Mouse (Mus musculus): ENCODE data around the gene Rap1gap.

Rap1gap gene

DNA sequence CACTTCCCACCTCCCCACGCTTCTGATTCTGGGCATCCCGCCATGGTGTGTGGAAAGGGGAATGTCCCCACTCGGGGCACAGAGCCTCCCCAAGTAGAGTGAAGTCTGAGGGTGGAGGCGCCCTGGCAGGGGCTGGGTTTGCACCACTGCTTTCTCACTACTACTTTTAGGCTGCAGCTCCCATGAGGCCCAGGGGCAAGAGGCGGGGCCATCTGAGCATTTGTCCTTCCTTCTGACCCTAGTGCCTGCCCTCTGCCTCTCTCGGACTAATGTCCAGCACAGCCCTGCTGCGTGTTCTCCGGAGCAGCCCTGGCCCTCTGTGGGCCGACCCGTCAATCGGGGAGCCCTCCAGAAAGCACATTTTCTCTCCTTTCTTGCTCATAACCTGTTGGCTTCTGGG is 59.7 kb downstream of the Rap1gap start:
- DNase-seq: peak; percentile 80

DNA sequence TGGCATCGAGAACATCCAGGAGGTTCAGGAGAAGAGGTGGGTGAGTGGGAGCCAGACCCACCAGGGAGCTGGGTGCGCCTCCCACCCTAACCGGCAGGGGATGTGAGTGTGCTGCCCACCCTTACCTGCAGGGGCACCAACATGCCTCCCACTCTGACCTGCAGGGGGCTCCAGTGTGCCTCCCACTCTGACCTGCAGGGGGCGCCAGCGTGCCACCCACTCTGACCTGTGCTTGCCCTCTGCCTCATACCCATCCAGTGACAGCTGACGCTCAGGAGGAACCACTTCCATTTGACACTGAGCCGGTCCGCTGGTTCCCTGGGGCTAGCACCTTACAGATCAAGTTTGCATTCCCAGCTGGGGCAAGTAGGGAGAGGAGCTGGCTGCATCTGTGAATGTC is 60.2 kb downstream of the Rap1gap start:
- peak; percentile 77 for DNase-seq

DNA sequence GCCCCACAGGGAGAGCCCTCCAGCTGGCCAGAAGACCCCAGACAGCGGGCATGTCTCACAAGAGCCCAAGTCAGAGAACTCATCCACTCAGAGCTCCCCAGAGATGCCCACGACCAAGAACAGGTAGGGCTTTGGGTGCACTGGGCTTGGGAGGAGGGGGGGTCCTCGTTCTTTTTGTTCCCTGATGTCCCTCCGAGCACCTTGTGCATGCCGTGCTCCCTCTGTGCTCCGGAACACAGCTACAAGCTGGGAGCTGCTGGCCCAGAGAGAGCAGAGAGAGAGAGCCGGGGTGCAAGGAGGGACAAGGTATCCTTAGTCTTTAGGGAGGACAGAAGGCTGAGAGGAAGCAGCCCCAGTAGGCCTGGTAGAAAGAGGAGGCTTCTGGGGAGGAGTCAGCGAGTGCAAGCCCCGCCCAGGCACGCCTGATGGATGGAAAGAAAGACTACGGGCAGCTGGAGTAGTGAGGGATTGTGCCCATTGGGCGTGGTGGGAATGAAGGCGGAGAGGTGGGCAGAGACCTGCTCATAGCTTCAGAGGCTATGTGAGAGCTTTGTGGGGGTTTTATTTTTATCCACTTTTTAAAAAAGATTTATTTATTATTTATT is 61.1 kb downstream of the Rap1gap start:
- no peak for DNase-seq

DNA sequence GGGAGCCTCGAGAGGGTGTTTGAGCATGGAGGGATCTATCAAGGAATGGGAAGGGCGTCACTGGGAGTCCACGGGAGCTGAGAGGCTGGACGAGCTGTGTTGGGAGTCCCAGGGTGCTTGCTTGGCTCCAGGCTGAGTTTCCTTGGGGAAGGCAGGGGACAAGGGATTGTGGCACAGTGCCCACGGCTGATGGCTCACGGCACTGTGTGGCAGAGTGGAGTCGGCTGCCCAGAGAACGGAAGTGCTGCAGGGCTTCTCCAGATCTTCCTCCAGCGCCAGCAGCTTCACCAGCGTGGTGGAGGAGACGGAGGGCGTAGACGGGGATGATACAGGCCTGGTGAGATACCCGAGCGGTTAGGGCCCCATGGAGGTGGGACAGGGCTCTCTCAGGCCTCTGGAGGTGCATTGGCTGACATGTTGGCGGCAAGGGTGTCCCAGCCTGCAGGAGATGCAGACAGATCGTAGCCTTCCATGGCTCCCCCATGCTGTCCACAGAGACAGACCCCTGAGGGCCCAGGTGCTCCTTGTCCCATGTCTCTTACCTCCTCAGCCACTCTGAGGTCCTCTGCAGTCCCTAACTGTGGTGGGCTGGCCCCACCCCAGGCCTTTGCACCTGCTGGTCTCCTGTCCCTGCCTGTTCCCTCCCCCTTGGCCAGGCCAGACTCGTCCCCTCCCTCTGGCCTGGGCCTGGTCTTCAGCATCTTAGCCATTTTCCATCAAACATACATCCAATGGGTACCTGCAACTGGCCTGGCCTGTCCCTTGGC is 62.4 kb downstream of the Rap1gap start:
- no peak for DNase-seq

GRCm38 (mm10) chr4:137727506-137728187 is 63.1 kb downstream of the Rap1gap start:
- peak; percentile 50 for DNase-seq

DNA sequence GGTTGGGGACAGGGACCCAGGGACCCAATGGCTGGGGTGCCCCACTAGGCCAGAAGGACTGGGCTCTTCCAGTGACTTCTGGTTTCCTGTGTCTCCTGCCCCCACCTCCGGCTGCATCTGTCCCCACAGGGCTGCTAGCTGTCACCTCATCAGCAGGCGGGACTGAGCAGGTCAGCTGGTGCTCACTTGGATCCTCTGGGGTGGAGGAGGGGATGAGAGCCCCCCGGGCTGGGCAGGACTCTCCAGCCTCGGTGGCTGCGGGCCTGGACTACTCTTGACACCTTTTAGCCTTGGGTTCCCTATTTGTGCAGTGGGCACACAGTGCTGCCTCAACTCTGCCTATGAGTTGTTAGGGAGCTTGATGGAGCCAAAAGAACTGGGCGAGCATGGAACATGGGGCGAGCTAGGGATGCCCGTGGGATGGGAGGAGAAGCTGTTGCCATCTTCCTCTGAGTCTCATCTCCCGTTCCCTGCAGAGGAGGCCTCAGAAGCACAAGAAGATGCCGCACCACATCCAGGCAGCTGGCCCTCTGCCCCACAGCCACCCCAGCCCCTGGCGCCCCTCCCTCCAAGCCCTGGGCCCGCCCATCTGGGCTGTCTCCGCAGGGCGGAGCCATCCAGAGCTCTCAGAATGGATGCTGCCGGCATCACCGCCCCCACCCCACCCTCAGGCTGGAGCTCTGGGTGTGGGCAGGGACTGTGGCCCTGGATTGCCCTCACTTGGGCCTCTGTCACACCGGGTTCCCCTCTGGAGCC is 64.1 kb downstream of the Rap1gap start:
- no peak for DNase-seq

GRCm38 (mm10) chr4:137729155-137729855 is 64.8 kb downstream of the Rap1gap start:
- DNase-seq: no peak

- peak; percentile 89 for DNase-seq
Observed at GRCm38 (mm10) chr4:137730134-137730533, 65.6 kb downstream of the Rap1gap start.

- no peak for DNase-seq
Observed at GRCm38 (mm10) chr4:137730757-137731156, 66.2 kb downstream of the Rap1gap start.

GRCm38 (mm10) chr4:137731891-137732290 is 67.4 kb downstream of the Rap1gap start:
- no peak for DNase-seq

DNA sequence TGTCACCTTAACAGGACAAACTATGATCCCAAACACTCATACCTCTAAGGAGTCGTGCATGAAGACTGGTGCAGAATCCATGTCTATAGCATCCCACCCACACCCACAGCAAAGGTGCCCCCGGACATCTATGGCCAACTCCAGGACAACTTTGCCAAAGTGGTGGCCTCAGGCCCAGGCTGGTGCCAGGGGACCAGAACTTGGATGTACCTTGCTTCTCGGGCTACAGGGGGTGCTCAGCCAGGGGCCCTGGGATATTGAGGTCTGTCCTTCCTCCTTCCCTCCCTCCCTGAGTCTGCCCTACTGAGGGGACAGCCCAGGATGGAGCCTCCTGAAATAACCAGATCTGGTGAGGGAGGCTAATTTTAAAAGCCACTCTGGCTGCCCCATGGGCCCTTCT is 67.8 kb downstream of the Rap1gap start:
- DNase-seq: no peak

- DNase-seq: no peak
Observed at GRCm38 (mm10) chr4:137732962-137733361, 68.4 kb downstream of the Rap1gap start.

DNA sequence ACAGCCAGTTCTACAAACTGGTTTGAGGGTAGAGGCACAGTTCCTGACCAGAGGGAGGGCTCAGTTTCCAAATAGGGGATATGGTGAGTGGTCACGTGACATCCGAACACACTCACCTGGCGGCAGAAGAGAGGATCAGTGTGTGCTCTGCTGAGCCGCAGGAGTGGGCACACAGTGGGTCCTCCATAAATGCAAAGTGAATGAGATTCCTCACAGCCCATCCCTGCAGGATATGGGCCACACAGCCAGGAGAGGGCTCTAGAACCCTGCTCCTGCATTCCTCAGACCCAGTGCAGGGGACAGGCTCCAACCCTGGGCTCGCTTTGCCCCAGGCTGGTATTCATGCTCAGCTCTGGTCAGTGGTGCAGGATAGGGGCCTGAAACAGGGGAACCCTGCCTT is 68.9 kb downstream of the Rap1gap start:
- no peak for DNase-seq

DNA sequence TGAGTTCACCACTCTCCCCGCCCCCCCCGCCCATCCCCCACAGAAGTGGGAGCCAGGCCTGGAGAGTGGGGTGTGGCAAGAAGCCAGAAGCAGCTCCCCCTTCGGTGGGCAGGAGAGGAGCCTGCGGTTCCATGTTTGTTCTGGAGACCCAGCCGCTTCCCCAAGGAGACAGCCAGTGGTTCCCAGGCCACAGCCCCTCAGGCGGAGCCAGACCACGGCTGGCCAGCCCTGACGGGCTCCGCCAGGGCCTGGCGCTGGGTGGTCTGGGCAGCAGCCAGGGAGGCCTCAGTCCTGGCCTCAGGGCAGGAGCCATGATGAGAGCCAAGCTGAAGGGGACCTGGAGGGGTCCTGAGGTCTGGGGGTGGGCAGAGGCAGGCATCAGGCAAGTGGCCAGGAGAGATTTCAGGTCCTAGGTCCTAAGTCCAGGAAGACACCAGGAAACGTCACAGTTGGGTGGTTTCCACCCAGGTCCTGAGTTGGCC is 71.7 kb downstream of the Rap1gap start:
- peak; percentile 65 for DNase-seq

DNA sequence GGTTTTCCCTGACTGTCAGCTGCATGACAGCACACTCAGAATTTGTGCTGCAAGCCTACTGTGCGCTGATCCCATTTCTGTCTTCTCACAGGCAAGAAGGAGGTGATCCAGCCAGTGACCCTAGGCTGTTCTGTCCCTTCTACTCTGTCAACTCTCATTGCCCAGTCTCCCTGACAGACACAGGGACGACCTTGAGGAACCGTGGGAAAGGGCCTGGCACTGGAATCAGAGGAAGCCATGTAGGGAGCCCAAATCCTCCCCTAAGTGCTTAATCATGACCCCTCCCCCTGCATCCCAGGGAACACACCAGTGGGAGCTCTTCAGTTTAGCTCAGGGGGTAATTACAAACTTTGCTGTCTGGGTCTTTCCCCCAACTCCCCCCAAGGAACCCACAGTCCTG is 73.2 kb downstream of the Rap1gap start:
- no peak for DNase-seq

DNA sequence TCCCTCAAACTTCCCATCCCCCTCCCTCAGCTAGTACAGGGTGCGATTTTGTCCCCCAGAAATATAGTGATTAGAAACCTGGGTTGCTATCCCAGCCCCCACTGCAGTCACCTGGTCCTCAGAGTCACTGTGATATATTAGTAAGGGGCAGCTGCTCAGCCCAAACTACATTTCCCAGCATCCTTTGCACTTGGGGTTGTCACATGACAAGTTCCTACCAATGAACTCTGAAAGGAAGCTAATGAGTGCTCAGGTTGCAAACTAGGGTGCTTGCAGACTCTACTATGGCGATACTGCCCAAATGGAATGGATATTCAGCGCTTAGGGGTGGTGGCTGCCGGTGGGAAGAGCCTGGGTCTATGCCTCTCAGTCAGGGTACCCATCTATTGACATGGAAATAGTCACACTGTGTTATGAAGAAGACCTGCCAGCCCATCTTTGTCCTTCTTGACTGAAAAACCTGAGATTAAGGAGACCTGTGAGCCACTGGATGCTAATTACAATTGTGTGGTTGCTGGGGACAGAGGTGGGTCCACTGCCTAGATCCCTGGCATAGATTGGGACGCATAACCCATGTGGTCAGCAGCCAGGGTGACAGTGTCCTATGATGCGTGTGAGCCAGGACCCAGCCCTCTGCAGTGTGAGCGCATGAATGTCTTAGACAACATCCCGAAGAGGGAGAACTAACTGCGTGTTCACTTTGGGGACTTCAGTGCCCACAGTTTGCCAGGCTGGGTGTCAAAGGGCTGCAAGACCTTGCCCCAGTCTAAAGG is 74.8 kb downstream of the Rap1gap start:
- DNase-seq: no peak

DNA sequence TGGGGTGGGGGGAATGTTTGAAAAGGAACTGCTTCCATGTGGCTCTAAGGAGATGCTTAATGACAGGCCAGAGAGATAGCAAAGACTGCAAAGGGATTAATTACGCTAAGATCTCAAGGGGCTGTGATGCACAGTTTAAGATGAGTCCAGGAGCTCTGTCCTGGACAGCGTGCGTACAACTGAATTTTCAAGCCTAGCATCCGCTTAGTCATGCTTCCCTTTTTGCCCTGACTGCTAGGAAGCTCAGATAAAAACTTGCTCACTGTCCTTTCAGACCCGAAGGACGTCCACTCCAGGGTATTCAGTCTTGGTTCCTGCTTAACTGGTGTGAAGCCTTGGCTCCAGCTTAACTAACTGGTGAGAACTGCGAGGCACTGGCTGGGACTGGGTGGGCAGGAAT is 75.8 kb downstream of the Rap1gap start:
- DNase-seq: no peak

GRCm38 (mm10) chr4:137743791-137744190 is 79.3 kb downstream of the Rap1gap start:
- no peak for DNase-seq

GRCm38 (mm10) chr4:137744433-137744918 is 80.0 kb downstream of the Rap1gap start:
- DNase-seq: no peak

DNA sequence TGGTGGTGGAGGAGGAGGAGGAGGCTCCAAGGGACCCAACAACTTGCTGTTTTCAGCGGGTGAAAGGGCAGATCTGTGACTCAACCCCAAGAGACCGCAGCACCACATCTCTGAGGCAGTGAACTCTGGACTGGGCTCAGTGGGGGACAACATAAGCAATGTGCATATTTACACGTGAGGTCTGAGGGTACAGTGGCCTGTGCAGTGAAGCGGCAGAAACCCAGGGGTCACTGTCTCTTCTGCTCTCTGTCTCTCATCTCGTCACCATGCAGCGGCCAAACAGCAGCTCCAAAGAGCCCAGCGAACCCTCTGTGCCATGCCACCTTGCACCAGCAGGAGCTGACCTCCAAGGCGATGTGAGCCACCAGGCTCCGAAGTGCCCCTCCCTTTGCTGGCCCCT is 82.6 kb downstream of the Rap1gap start:
- DNase-seq: peak; percentile 72

DNA sequence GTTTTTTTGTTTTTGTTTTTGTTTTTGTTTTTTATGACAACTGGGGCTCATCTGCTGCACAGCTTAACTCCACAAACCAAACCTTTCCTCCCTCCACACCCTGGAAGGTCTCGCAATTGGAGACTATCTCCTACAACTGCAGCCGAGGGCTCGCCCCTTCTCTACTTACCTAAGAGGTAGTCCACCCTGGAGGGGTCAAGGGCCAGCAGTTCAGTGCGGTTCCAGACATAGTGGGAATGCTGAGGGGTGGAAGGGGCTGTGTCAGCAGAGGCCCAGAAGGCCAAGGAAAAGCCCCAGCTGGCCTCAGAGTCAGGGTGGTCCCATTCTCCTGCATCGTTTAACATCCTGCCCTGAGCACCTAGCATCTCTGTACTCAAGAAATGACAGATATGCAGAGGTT is 83.1 kb downstream of the Rap1gap start:
- DNase-seq: no peak

- no peak for DNase-seq
Observed at GRCm38 (mm10) chr4:137748726-137749125, 84.2 kb downstream of the Rap1gap start.

Data from kidney, adult 18-20 months (tissue).